Mouse (Mus musculus): ENCODE results near the gene Phf21a. TPM values are rescaled to one million over a fixed set of nuclear protein-coding genes. Genes with fewer than 3 reads are reported as not detected.
A peak's percentile ranks its signal among the peaks of the same experiment; 100 is the strongest.

Gene Phf21a
- polyA plus RNA-seq, 1 experiment from 2014 or later, result 8.9 TPM

GRCm38 (mm10) chr2:92402591-92403326 is 309.8 kb downstream of the Phf21a start:
- DNase-seq (ENCODE audit: low spot score), result no peak

- DNase-seq (ENCODE audit: low spot score), result no peak
Observed at GRCm38 (mm10) chr2:92403776-92404319, 310.9 kb downstream of the Phf21a start.

GRCm38 (mm10) chr2:92404737-92405136 is 311.8 kb downstream of the Phf21a start:
- no peak for DNase-seq (ENCODE audit: low spot score)

- DNase-seq (ENCODE audit: low spot score), result no peak
Observed at GRCm38 (mm10) chr2:92405687-92406086, 312.8 kb downstream of the Phf21a start.

GRCm38 (mm10) chr2:92408309-92409045 is 315.6 kb downstream of the Phf21a start:
- no peak for DNase-seq (ENCODE audit: low spot score)

- no peak for DNase-seq (ENCODE audit: low spot score)
Observed at GRCm38 (mm10) chr2:92411705-92412104, 318.8 kb downstream of the Phf21a start.

MicroRNAs encoded within 50 kb of the gene (microRNA counts, 519-probe panel; counts per million panel counts)
- 4,563 counts per million, percentile 81 among the panel's probes with 10 or more counts for microRNA mmu-miR-1955

Small RNAs within 50 kb of the gene (microRNA-seq; reads per million reads assigned to microRNA genes)
- 29.1 reads per million, percentile 32 among the genes with 10 or more reads in this experiment for gene Mir1955 (ENCODE audit: borderline number of aligned reads)
- not detected for gene Mir7000 (ENCODE audit: borderline number of aligned reads)

Other genes with a start within 250 kb of the Phf21a start
- gene Chrm4, start 165.9 kb upstream of the Phf21a start, polyA plus RNA-seq (2015; fragmentation: Nextera tagmentation; extraction: Ambion mirVana), result 0.09 and 0.12 TPM in 2 replicates
- 118 and 153 TPM in 2 replicates for gene Mdk, start 160.8 kb upstream of the Phf21a start, polyA plus RNA-seq (2015; fragmentation: Nextera tagmentation; extraction: Ambion mirVana)
- gene Gm9821, start 147.4 kb upstream of the Phf21a start, polyA plus RNA-seq (2015; fragmentation: Nextera tagmentation; extraction: Ambion mirVana), result 2.5 and 3.4 TPM in 2 replicates
- 70.9 and 81.0 TPM in 2 replicates for gene Dgkz, start 117.3 kb upstream of the Phf21a start, polyA plus RNA-seq (2015; fragmentation: Nextera tagmentation; extraction: Ambion mirVana)
- gene Creb3l1, start 68.6 kb upstream of the Phf21a start, polyA plus RNA-seq (2015; fragmentation: Nextera tagmentation; extraction: Ambion mirVana), result 1.5 TPM in 2 replicates